Mouse (Mus musculus) MEL (cell line): ENCODE results near the gene Eef2k.

Experiments used
- CHD1 ChIP-seq: IDR thresholded peaks from 2 replicates; pipeline ENCODE4 v1.6.1; 2012; ENCODE audit warnings: low read depth, mild to moderate bottlenecking, inconsistent platforms, low read length, improper control_type of control experiment
- ETS1 ChIP-seq: IDR thresholded peaks from 2 replicates; pipeline ENCODE4 v1.6.1; 2012; ENCODE audit warnings: low read depth, mild to moderate bottlenecking, inconsistent platforms, low read length, improper control_type of control experiment, moderate library complexity
- POLR2A ChIP-seq, 2 experiments: IDR thresholded peaks; 2 replicates each; pipeline ENCODE4 v1.6.1; 2011 to 2012; ENCODE audit warnings: low read length in 2 of 2, mild to moderate bottlenecking in 2 of 2, control low read depth in 1 of 2, improper control_type of control experiment in 1 of 2, low read depth in 1 of 2, moderate library complexity in 1 of 2; ENCODE audit not compliant: control insufficient read depth in 1 of 2, insufficient read depth in 1 of 2, poor library complexity in 1 of 2

DNA sequence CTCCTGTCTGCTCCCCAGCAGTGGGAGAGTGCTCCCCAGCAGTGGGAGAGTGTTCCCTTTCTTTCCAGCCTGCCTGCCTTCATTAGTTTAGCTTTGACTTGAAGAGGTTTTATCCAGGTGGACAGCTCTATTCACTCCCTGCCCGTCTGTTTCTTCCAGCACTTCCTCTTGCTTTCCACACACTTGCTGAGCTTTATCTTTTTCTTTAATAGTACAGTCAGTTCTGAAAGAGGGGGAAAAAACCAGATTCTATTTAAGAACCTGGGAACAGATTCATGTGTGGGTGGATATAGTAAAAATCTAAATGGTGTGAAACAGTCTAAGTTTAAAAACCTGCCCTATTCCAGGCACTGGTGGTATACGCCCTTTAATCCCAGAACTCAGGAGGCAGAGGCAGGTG is 17.5 kb upstream of the Eef2k start:
- TF ChIP-seq CHD1 (no peak), POLR2A (IDR thresholded peaks at IDR 0.05; ENCODE audit: control insufficient read depth in 1 of 2, insufficient read depth in 1 of 2, low read depth in 1 of 2, low read length in 2 of 2, poor library complexity in 1 of 2) (no peak), ETS1 (no peak)
